Mouse (Mus musculus) bone marrow, adult 2 months (tissue): ENCODE data around the gene Paip2b. TPM values are rescaled to one million over a fixed set of nuclear protein-coding genes. Genes with fewer than 3 reads are reported as not detected.
"Not testable (repeated sequence)": the region's sequence is repeated elsewhere in the genome, so short reads cannot be mapped to it uniquely, and the experiment has no call there.

Experiments used
- H3K27ac ChIP-seq: fragments of 200-500 bp; 2 replicates; pipeline ENCODE4 v1.5.1; 2012; ENCODE audit warnings: low read depth, mild to moderate bottlenecking, control low read depth, inconsistent platforms, low read length; ENCODE audit not compliant: control insufficient read depth, poor library complexity, insufficient read depth
- H3K4me1 ChIP-seq: fragments of 200-500 bp; 2 replicates; pipeline ENCODE4 v1.6.1; 2011; ENCODE audit warnings: low read length; ENCODE audit not compliant: control insufficient read depth, insufficient read depth
- H3K4me3 ChIP-seq: fragments of 200-500 bp; replicated peaks from 2 replicates; pipeline ENCODE3; 2011; ENCODE audit warnings: mild to moderate bottlenecking, low read depth, low read length, control low read depth; ENCODE audit not compliant: control insufficient read depth
- CTCF ChIP-seq: fragments of 200-500 bp; IDR thresholded peaks from 2 replicates; pipeline ENCODE4 v1.5.1; 2011; ENCODE audit warnings: low read length, control low read depth; ENCODE audit not compliant: control insufficient read depth, insufficient read depth
- POLR2A ChIP-seq: fragments of 200-500 bp; IDR thresholded peaks from 2 replicates; pipeline ENCODE4 v1.6.1; 2011; ENCODE audit warnings: low read depth, mild to moderate bottlenecking, control low read depth, low read length, borderline replicate concordance; ENCODE audit not compliant: control insufficient read depth
- whole genome bisulfite sequencing: fragments of 180-500 bp; shearing (Covaris S2); methylation state at CpG from one replicate; pipeline ENCODE4 v1.1.7; 2018; 5-methylcytosine and 5-hydroxymethylcytosine counted together
- polyA plus RNA-seq: library from polyadenylated mRNA; stranded (reverse); fragments of >200 nt; gene quantifications from 2 replicates; pipeline ENCODE4 v1.2.4, GENCODE M21; 2011; ENCODE audit warnings: low replicate concordance; ENCODE audit not compliant: missing spikeins, insufficient read depth, insufficient read length

Paip2b gene
- polyA plus RNA-seq, 1 experiment: 9.7 TPM

GRCm38 (mm10) chr6:83791251-83791890 is 40.2 kb downstream of the Paip2b start:
- Histone ChIP-seq H3K4me3 (no peak overlapping the region), H3K4me1 (no peaks in the 10 kb centered on the region; the same call in 1 of the 2 replicates), H3K27ac (no peak overlapping the region)
- TF ChIP-seq POLR2A (no peak), CTCF (no peak)
- WGBS: 12% methylated on average over 4 of the region's 4 CpGs

DNA sequence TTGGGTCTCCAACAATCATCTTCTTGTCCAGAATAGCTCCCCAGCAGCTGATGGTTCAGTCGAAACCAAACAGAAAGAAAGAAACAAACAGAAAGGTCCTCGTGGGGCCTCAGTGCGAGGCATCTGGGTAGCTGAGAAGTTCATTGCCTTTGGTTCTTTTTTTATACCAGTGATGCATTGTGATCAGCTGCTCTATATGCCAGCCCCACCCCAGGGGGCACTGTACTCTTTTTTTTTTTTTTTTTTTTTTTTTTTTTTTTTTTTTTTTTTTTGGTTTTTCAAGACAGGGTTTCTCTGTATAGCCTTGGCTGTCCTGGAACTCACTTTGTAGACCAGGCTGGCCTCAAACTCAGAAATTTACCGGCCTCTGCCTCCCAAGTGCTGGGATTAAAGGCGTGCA is 41.0 kb downstream of the Paip2b start:
- H3K27ac ChIP-seq, H3K4me3 ChIP-seq, H3K4me1 ChIP-seq: not testable (repeated sequence)
- WGBS: 79% methylated on average over 5 of the region's 5 CpGs

DNA sequence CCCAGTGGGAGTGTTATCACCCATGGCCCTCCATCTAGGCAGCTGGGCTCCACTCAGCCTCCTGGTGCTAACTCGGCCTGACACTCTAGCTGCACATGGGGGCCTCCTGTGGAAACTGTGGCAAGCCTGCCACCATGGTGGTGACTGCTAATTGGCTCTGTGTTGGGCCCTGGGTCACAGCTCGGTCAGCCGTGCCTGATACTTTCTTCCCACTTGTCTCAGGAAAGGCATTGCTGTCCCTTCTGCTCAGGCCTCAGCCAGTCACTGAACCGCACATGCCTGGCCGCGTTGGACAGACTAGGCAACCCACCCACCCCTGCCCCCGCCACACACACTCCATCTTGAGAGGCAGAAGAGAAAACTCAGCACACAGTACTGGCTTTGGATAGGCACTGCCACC is 43.0 kb downstream of the Paip2b start:
- Histone ChIP-seq H3K4me1 (no peaks in the 10 kb centered on the region; the same call in 1 of the 2 replicates), H3K4me3 (no peak overlapping the region), H3K27ac (no peak overlapping the region)
- WGBS: 85% methylated on average over 7 of the region's 7 CpGs
- TF ChIP-seq POLR2A (no peak), CTCF (no peak)

GRCm38 (mm10) chr6:83786426-83786825 is 45.1 kb downstream of the Paip2b start:
- 77% methylated on average over 3 of the region's 3 CpGs for WGBS
- Histone ChIP-seq H3K4me1 (no peaks in the 10 kb centered on the region; the same call in 1 of the 2 replicates), H3K27ac (no peak overlapping the region), H3K4me3 (no peak overlapping the region)
- TF ChIP-seq CTCF: no peak
- no peak for TF ChIP-seq POLR2A

DNA sequence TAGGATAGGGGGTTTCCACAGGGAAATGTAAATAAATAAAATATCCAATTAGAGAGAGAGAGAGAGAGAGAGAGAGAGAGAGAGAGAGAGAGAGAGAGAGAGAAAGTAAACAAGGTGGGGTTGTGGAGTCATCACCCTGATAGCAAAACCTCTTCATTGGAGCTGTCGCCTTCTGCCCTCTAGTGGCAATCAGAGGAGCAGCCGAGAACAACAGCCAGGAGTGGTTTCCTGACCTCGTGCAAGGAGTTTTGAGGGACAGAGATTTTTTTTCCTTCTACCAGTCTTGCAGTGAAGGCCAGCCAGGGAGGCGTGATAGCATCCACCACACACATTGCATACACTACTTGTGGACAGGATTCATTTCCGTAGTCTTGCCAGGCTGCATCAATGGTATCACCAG is 52.5 kb downstream of the Paip2b start:
- no peaks in the 10 kb centered on the region; the same call in 1 of the 2 replicates for H3K4me1 ChIP-seq
- H3K27ac ChIP-seq: no peak overlapping the region
- H3K4me3 ChIP-seq: no peak overlapping the region
- TF ChIP-seq CTCF (peak; percentile 77), POLR2A (no peak)
- 10% methylated on average over 5 of the region's 5 CpGs for WGBS

- no peak overlapping the region for H3K4me3 ChIP-seq
- no peaks in the 10 kb centered on the region; the same call in 1 of the 2 replicates for H3K4me1 ChIP-seq
- no peak overlapping the region for H3K27ac ChIP-seq
- WGBS: 81% methylated on average over 7 of the region's 7 CpGs
- no peak for TF ChIP-seq POLR2A
- no peak for TF ChIP-seq CTCF
Measured at GRCm38 (mm10) chr6:83778306-83778705, 53.2 kb downstream of the Paip2b start.

- peak within 1 kb of the TSS; percentile 79 for H3K27ac ChIP-seq
- H3K4me1 ChIP-seq: no peaks in the 10 kb centered on the region; the same call in 1 of the 2 replicates
- peak within 1 kb of the TSS; percentile 86 for H3K4me3 ChIP-seq
- TF ChIP-seq CTCF (peak; percentile 88), POLR2A (peak; percentile 65; the same call in 1 of the 2 replicates)
- under 1% methylated on average over 30 of the region's 45 CpGs for WGBS
Measured at GRCm38 (mm10) chr6:83775638-83776293, 55.8 kb downstream of the Paip2b start, which contains the start of gene Tex261. TSS of gene Tex261 (minus strand) at chr6:83775813.

DNA sequence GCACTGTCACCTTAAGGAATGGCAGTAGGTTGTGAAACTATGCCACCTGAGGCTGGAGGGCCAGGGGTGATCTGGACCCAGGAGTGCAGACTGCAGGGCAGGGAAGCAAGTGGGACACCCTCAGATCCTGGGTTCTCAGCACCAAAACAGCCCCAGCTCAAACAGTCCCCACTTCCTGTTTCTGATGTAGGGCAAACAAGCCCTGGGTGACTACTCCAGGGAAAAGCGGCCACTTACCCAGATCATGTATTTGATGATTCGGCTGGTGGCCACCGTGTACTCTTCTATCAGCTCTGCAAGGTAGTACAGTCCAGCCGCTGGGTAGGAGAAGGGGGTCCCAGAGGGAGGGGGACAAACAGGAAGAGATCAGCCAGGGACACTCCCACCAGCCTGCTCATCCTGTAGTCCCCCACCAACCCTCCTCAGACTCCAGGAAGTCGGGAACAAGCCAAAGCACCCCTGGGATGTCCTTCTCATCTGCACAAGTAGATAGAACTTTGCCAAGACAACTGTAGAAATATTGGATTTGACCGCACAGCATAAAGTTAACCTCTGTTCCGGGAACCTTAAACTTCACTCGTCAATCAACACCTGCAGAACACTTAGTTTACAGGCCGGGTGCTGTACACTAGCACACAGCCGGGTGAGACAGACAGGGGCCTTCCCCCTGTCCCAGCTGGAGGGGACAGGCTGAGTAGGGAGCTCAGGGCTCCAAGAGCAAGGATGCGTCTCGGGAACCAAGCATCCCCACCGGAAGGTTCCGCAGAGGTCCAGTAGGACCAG is 56.6 kb downstream of the Paip2b start:
- no peaks in the 10 kb centered on the region; the same call in 1 of the 2 replicates for H3K4me1 ChIP-seq
- H3K27ac ChIP-seq: peak overlapping the region; percentile 79
- TF ChIP-seq CTCF (no peak), POLR2A (no peak)
- H3K4me3 ChIP-seq: peak overlapping the region; percentile 86
- under 1% methylated on average over 14 of the region's 14 CpGs for WGBS
